Comparison of ENCODE assay signal across 8 mouse cellular contexts in the genomic region with DNA sequence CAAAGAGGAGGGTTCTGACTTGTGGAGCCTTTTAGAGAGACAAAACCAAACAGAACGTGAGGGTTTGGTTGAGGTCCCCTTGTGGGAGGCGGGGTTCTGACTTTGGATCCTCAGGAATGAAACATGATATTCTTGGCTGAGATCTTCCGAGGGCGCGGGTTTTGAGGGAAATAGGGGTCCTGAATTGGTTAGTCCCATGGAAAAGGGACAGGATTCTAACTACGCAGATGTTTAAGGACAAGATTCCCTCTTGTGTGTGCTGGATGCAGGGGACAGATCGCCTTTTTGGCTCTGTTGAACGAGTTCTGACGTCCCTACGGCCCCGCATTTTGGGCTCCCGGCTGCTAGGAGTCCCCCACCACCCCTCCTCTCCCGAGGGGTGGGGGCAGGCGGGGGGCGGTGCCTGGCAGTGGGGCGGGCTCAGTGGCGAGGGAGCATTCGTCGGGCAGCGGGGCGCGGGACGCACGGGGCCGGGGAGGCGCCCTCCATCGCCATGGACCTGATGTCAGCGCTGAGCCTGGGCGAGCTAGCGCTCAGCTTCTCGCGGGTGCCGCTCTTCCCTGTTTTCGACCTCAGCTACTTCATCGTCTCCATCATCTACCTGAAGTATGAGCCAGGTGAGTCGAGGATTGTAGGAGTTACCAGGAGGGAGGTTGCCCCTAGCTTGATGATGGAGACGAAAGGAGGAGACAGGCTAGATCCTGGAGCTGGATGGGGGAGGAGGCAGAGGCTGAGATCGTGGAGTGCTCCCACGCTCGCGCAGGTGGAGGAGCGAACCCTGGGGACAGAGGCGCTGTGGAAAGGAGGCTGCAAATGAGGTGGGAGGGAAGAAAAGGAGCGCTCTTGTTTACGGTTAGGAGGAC. TPM values are rescaled to one million over a fixed set of nuclear protein-coding genes. Genes with fewer than 3 reads are reported as not detected.
A peak's percentile ranks its signal among the peaks of the same experiment; 100 is the strongest.
DNase-seq lines count a peak whose midpoint lies in the region; ATAC-seq and TF ChIP-seq lines count a peak whose summit lies in the region.

Gene Tmem38a (plus strand): TSS at position 445 of the 863 bp plus-strand sequence.

- H3K4me3 ChIP-seq in bone marrow macrophage, adult 2 months (ENCODE audit: insufficient read depth, low read length): peak within 1 kb of the TSS; percentile 79
- H3K4me3 ChIP-seq in embryonic facial prominence, embryonic 15.5 days (replicated peaks): peak within 1 kb of the TSS; percentile 62
- peak within 1 kb of the TSS; percentile 68 for H3K4me3 ChIP-seq in kidney, embryonic 15.5 days (replicated peaks)
- peak within 1 kb of the TSS; percentile 63 for H3K4me3 ChIP-seq in liver, adult 2 months (ENCODE audit: insufficient read depth, low read depth, low read length)
- H3K4me3 ChIP-seq in myocyte: peak within 1 kb of the TSS; percentile 99

- DNase-seq in A20 (ENCODE audit: low read depth, low spot score): peak; percentile 86
- DNase-seq in heart, adult 9 months (ENCODE audit: low spot score in 2 of 2): peak; percentile 81 to 84
- DNase-seq in liver, adult 2 months (ENCODE audit: extremely low read depth, low read depth, low spot score): no peak
- peak; percentile 67 for DNase-seq in splenic B cell, adult 2 months (ENCODE audit: low read depth, low spot score)

- peak within 1 kb of the TSS; percentile 81 for H3K27ac ChIP-seq in bone marrow macrophage, adult 2 months (ENCODE audit: insufficient read depth, low read depth, low read length)
- H3K27ac ChIP-seq in embryonic facial prominence, embryonic 15.5 days (replicated peaks): peak within 1 kb of the TSS; percentile 98
- peak within 1 kb of the TSS; percentile 99 for H3K27ac ChIP-seq in kidney, embryonic 15.5 days
- H3K27ac ChIP-seq in liver, adult 2 months (replicated peaks; ENCODE audit: insufficient read depth, low read depth, low read length): peak within 1 kb of the TSS; percentile 90

- H3K4me2 ChIP-seq in embryonic facial prominence, embryonic 15.5 days (replicated peaks): peak within 1 kb of the TSS; percentile 89
- H3K4me2 ChIP-seq in kidney, embryonic 15.5 days: peak within 1 kb of the TSS; percentile 93
- H3K4me2 ChIP-seq in myocyte (ENCODE audit: low read depth): peak within 1 kb of the TSS; percentile 98

- H3K79me2 ChIP-seq in liver, adult 2 months (ENCODE audit: control insufficient read depth, insufficient read depth, low read length): peaks cover 4% of the 10 kb centered on the region; the same call in 1 of the 2 replicates
- H3K79me2 ChIP-seq in myocyte (ENCODE audit: control insufficient read depth, insufficient read depth): peaks cover 57% of the 10 kb centered on the region

- TF ChIP-seq CTCF in bone marrow macrophage, adult 2 months (IDR thresholded peaks at IDR 0.05; ENCODE audit: low read depth, low read length): no peak
- TF ChIP-seq CTCF in liver, adult 2 months (IDR thresholded peaks at IDR 0.05; ENCODE audit: low read depth, low read length): no peak

- peaks cover 27% of the 10 kb centered on the region for H3K36me3 ChIP-seq in embryonic facial prominence, embryonic 15.5 days
- peaks cover 29% of the 10 kb centered on the region for H3K36me3 ChIP-seq in kidney, embryonic 15.5 days
- H3K36me3 ChIP-seq in liver, adult 2 months (ENCODE audit: control insufficient read depth, insufficient read depth, low read length): peaks cover 18% of the 10 kb centered on the region
- peaks cover 14% of the 10 kb centered on the region for H3K36me3 ChIP-seq in myocyte (ENCODE audit: control insufficient read depth, insufficient read depth)
- peaks cover 9% of the 10 kb centered on the region; the same call in 1 of the 2 replicates for H3K36me3 ChIP-seq in splenic B cell, adult 2 months (ENCODE audit: control insufficient read depth, insufficient read depth, low read length, poor library complexity, severe bottlenecking)

- H3ac ChIP-seq in myocyte (ENCODE audit: control insufficient read depth, insufficient read length): peak within 1 kb of the TSS; percentile 54

- no peak for TF ChIP-seq POLR2A in bone marrow macrophage, adult 2 months (IDR thresholded peaks at IDR 0.05; ENCODE audit: borderline replicate concordance, low read depth, low read length)
- TF ChIP-seq POLR2A in liver, adult 2 months (IDR thresholded peaks at IDR 0.05; ENCODE audit: extremely low read depth, insufficient read depth, low read length): 0 out of 2 replicates have a peak, but pooled peaks have one; percentile 21
- TF ChIP-seq POLR2A in myocyte (IDR thresholded peaks at IDR 0.05; ENCODE audit: insufficient read length, low read depth): peak; percentile 97

- H3K27me3 ChIP-seq in embryonic facial prominence, embryonic 15.5 days: no peaks in the 10 kb centered on the region
- no peaks in the 10 kb centered on the region for H3K27me3 ChIP-seq in kidney, embryonic 15.5 days
- H3K27me3 ChIP-seq in liver, adult 2 months (ENCODE audit: control insufficient read depth, insufficient read depth, low read length): no peaks in the 10 kb centered on the region
- H3K27me3 ChIP-seq in myocyte (ENCODE audit: control insufficient read depth, insufficient read depth, insufficient read length): no peaks in the 10 kb centered on the region
- H3K27me3 ChIP-seq in splenic B cell, adult 2 months (ENCODE audit: control insufficient read depth, insufficient read depth, low read length, poor library complexity, severe bottlenecking): no peaks in the 10 kb centered on the region

- peak; percentile 45 for ATAC-seq in embryonic facial prominence, embryonic 15.5 days (ENCODE audit: insufficient number of reproducible peaks, low FRiP score, low TSS enrichment, low read depth)
- peak; percentile 40 for ATAC-seq in kidney, embryonic 15.5 days (replicated peaks; ENCODE audit: low FRiP score)

- H3K9ac ChIP-seq in embryonic facial prominence, embryonic 15.5 days: peak within 1 kb of the TSS; percentile 58
- peak within 1 kb of the TSS; percentile 65 for H3K9ac ChIP-seq in kidney, embryonic 15.5 days
- H3K9ac ChIP-seq in liver, adult 2 months (ENCODE audit: low read depth, low read length): peak within 1 kb of the TSS; percentile 69

- H3K4me1 ChIP-seq in bone marrow macrophage, adult 2 months (ENCODE audit: control insufficient read depth, insufficient read depth, low read length): peaks cover 8% of the 10 kb centered on the region
- H3K4me1 ChIP-seq in embryonic facial prominence, embryonic 15.5 days: peaks cover 30% of the 10 kb centered on the region
- peaks cover 37% of the 10 kb centered on the region for H3K4me1 ChIP-seq in kidney, embryonic 15.5 days
- peaks cover 13% of the 10 kb centered on the region; the same call in 1 of the 2 replicates for H3K4me1 ChIP-seq in liver, adult 2 months (ENCODE audit: control insufficient read depth, insufficient read depth, low read length)

- no peaks in the 10 kb centered on the region for H3K9me3 ChIP-seq in embryonic facial prominence, embryonic 15.5 days (replicated peaks)
- H3K9me3 ChIP-seq in kidney, embryonic 15.5 days (replicated peaks): no peaks in the 10 kb centered on the region

- WGBS in embryonic facial prominence, embryonic 15.5 days: under 1% methylated on average over 45 of the region's 45 CpGs
- WGBS in kidney, embryonic 15.5 days: under 1% methylated on average over 43 of the region's 45 CpGs
- WGBS in liver, adult 2 months: under 1% methylated on average over 45 of the region's 45 CpGs

TF ChIP-seq in myocyte, 11 proteins besides CTCF, POLR2A, EP300 and RAD21:
- no peak for TF ChIP-seq TCF3 (IDR thresholded peaks at IDR 0.05; ENCODE audit: insufficient read length, low read depth)
- peak; percentile 97 for TF ChIP-seq POLR2AphosphoS2 (IDR thresholded peaks at IDR 0.05; ENCODE audit: insufficient read length, low read depth)
- TF ChIP-seq E2F4 (IDR thresholded peaks at IDR 0.05; ENCODE audit: insufficient read depth): no peak
- TF ChIP-seq USF1 (IDR thresholded peaks at IDR 0.05; ENCODE audit: low read depth): no peak
- TF ChIP-seq MYOD1 (IDR thresholded peaks at IDR 0.05; ENCODE audit: control insufficient read depth in 1 of 3, insufficient read length in 2 of 3, low read depth in 2 of 3): peak in 2 of 3 experiments; percentile 20 to 43
- TF ChIP-seq REST (IDR thresholded peaks at IDR 0.05; ENCODE audit: insufficient read depth, insufficient read length): peak; percentile 9

RNA-seq across cellular contexts. Expression of gene Tmem38a, which starts in this region (rescaled TPM):
- 8.5 and 9.5 TPM in 2 replicates for polyA plus RNA-seq in bone marrow macrophage, adult 2 months (2012; ENCODE audit: insufficient read depth, insufficient read length, missing spikeins)
- polyA plus RNA-seq in embryonic facial prominence, embryonic 15.5 days (2015; fragmentation: Nextera tagmentation; extraction: Ambion mirVana): 35.2 and 37.2 TPM in 2 replicates
- polyA plus RNA-seq in kidney, embryonic 15.5 days (2015; fragmentation: Nextera tagmentation; extraction: Ambion mirVana): 22.0 and 23.1 TPM in 2 replicates
- 2.6 and 2.7 TPM in 2 replicates for total RNA-seq in liver, adult 2 months (2014; rRNA removed)
- polyA plus RNA-seq in liver, adult 2 months (2012; rRNA removed): 3.0 and 3.5 TPM in 2 replicates
- polyA plus RNA-seq in myocyte (2012; fragmentation: generic; extraction: Trizol): 351 TPM
